Mouse (Mus musculus) forebrain, embryonic 14.5 days (tissue): Measurements from ENCODE around the gene Nup107. TPM values are rescaled to one million over a fixed set of nuclear protein-coding genes. Genes with fewer than 3 reads are reported as not detected.
"Not testable (repeated sequence)": the region's sequence is repeated elsewhere in the genome, so short reads cannot be mapped to it uniquely, and the experiment has no call there.

ENCODE experiments used
- ATAC-seq: fragments of 200-750 bp; cut with Nextera tagmentation; 2 replicates; pipeline ENCODE4 v1.8.0; 2017; ENCODE audit warnings: mild to moderate bottlenecking, moderate library complexity
- DNase-seq: peaks from one replicate; pipeline ENCODE4 v3.0.0-alpha.2; 2015; ENCODE audit warnings: low spot score
- H3K27ac ChIP-seq: fragments of 300-500 bp; sonication (generic); 2 replicates; pipeline ENCODE4 v1.5.1; 2014; ENCODE audit warnings: low read depth, mild to moderate bottlenecking, control low read depth, low read length, moderate library complexity
- H3K27me3 ChIP-seq: fragments of 300-500 bp; sonication (generic); replicated peaks from 2 replicates; pipeline ENCODE4 v1.6.1; 2014; ENCODE audit warnings: low read length, control low read depth, mixed read lengths; ENCODE audit not compliant: control insufficient read depth, insufficient read depth
- H3K36me3 ChIP-seq: fragments of 300-500 bp; sonication (generic); 2 replicates; pipeline ENCODE4 v1.6.1; 2014; ENCODE audit warnings: low read length, control low read depth; ENCODE audit not compliant: control insufficient read depth, insufficient read depth
- H3K4me1 ChIP-seq: fragments of 300-500 bp; sonication (generic); 2 replicates; pipeline ENCODE4 v1.6.1; 2014; ENCODE audit warnings: antibody characterized with exemption, low read length, control low read depth; ENCODE audit not compliant: control insufficient read depth, insufficient read depth
- H3K4me2 ChIP-seq: fragments of 300-500 bp; sonication (generic); 2 replicates; pipeline ENCODE4 v1.6.1; 2014; ENCODE audit warnings: mild to moderate bottlenecking, control low read depth, low read length
- H3K4me3 ChIP-seq: fragments of 300-500 bp; sonication (generic); 2 replicates; pipeline ENCODE4 v1.5.1; 2014; ENCODE audit warnings: low read depth, low read length, control low read depth
- H3K9ac ChIP-seq: fragments of 300-500 bp; sonication (generic); 2 replicates; pipeline ENCODE4 v1.6.1; 2014; ENCODE audit warnings: mild to moderate bottlenecking, low read length, control low read depth, moderate library complexity
- H3K9me3 ChIP-seq: fragments of 300-500 bp; sonication (generic); replicated peaks from 2 replicates; pipeline ENCODE4 v1.6.1; 2016; ENCODE audit warnings: low read length, control low read depth, mixed read lengths; ENCODE audit not compliant: control insufficient read depth
- WGBS: fragments of 180-500 bp; shearing (Covaris S2); extraction: QIAGEN DNeasy Blood & Tissue Kit; methylation state at CpG from one replicate; pipeline ENCODE4 v1.1.7; 2014; 5-methylcytosine and 5-hydroxymethylcytosine counted together
- polyA plus RNA-seq: library from polyadenylated mRNA; unstranded; fragments of >200 nt; fragmentation: Nextera tagmentation; extraction: Ambion mirVana; gene quantifications from 2 replicates; pipeline ENCODE4 v1.2.1, GENCODE M21; 2014

Gene Nup107
- polyA plus RNA-seq, 1 experiment from 2014 or later = 68.7 TPM

DNA sequence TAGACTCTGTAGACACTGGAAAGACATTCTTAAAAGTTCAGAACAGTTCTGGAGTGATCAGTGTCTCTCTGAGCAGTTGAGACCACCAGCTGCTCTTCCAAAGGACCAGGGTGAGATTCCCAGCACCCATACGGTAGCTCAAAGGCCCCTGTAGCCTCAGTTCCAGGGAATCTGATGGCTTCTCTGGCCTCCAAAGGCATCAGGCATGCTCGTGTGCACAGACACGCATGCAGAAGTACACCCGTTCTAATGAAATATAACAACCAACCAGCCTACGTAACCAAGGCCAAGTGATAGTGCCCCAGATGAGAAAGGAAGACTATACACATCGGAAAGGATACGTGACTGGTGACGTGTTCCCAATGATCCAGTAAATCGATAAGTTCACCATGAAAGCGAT, 52.3 kb downstream of the Nup107 start:
- H3K36me3 ChIP-seq = peaks cover 64% of the 10 kb centered on the region
- no peak for ATAC-seq
- no peak overlapping the region for H3K4me3 ChIP-seq
- no peak overlapping the region for H3K27ac ChIP-seq
- DNase-seq = no peak
- WGBS = 98% methylated on average over 10 of the region's 10 CpGs
- H3K9ac ChIP-seq = no peak overlapping the region
- no peaks in the 10 kb centered on the region for H3K9me3 ChIP-seq
- H3K27me3 ChIP-seq = no peaks in the 10 kb centered on the region
- H3K4me2 ChIP-seq = no peak overlapping the region
- peaks cover 14% of the 10 kb centered on the region for H3K4me1 ChIP-seq

GRCm38 (mm10) chr10:117739648-117739948, 52.9 kb downstream of the Nup107 start:
- Histone ChIP-seq H3K4me2 (no peak overlapping the region), H3K4me1 (peaks cover 9% of the 10 kb centered on the region; the same call in 1 of the 2 replicates), H3K27ac (no peak overlapping the region), H3K27me3 (no peaks in the 10 kb centered on the region), H3K9ac (no peak overlapping the region), H3K36me3 (peaks cover 64% of the 10 kb centered on the region), H3K9me3 (no peaks in the 10 kb centered on the region), H3K4me3 (no peak overlapping the region)
- ATAC-seq (no peak), DNase-seq (no peak)
- WGBS = 96% methylated on average over 6 of the region's 6 CpGs

DNA sequence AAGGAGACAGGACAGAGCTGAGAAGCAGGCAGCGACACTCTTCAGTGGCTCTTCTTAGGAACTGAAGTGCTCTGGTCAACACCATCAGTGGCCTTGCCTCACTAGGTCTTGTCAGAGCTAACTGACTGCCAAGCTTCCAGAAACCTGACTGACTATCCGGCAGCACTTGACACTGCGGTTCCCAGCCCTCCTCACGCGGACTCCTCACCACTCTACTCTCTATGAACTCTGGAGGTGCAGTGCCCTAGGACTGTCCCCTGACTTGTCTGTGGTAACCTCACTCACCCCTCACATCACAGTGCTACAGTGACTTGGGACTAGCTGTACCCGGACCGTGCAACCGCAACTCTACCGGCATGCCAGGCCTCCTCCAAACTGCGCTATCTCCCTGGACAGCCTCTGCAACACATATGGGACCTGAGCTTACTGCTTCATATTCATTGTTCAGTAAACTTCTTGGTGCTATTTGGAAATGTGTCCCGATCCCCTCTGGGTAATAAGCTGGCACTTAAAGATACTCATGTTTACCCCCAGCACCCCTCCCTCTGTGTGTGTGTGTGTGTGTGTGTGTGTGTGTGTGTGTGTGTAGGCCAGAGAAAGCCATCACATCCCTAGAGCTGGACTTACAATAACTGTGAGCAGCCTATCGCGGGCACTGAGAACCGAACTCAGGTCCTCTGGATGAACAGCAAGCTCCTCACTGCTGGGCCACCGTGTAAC, 53.4 kb downstream of the Nup107 start:
- Histone ChIP-seq H3K4me3 (no peak overlapping the region), H3K36me3 (peaks cover 64% of the 10 kb centered on the region)
- WGBS = 93% methylated on average over 15 of the region's 15 CpGs

DNA sequence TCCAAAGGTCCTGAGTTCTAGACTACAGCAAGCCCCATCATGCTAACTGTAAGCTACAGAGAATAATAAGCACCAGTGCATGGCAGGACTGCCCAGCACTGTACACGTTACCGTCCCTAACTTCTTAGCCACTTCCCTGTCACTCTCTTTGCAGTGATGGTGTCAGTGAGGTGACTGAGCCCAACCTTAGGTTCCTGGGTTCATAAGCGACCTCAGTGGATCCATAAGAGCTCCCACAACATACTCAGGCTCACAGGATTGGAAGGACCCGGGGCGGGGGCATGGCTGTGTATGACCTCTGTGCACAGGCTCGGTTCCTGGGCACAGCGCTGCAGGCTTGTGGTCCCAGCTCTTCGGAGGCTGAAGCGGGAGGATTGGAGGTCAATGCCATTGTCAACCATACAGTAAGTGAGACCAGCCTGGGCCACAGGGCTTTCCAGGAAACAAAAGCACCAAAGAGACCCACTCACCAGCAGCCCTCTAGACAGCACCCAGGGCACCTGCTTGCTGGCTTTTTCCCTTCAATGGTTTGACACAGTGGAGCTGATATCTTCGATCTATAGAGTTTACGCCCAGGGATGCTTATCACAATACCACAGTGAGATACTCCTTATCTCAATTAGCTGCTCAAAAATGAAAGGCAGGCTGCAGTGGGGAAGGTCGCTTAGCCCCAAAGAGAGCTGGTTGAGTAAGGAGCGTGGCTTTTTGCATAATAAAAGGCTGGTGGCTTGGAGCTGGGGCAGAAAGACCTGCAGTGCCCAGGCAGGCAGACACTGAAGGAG, 54.2 kb downstream of the Nup107 start:
- no peak for DNase-seq
- Histone ChIP-seq H3K36me3 (peaks cover 64% of the 10 kb centered on the region), H3K27ac (no peak overlapping the region), H3K4me2 (no peak overlapping the region), H3K9ac (no peak overlapping the region), H3K27me3 (no peaks in the 10 kb centered on the region), H3K4me1 (no peaks in the 10 kb centered on the region), H3K4me3 (no peak overlapping the region), H3K9me3 (no peaks in the 10 kb centered on the region)
- 76% methylated on average over 13 of the region's 13 CpGs for WGBS
- no peak for ATAC-seq

More for the DNA sequence above, 53.4 kb downstream of the Nup107 start:
- H3K4me2 ChIP-seq = no peak overlapping the region
- ATAC-seq = no peak
- no peak for DNase-seq
- no peaks in the 10 kb centered on the region for H3K27me3 ChIP-seq
- no peaks in the 10 kb centered on the region for H3K9me3 ChIP-seq
- H3K27ac ChIP-seq = no peak overlapping the region
- H3K9ac ChIP-seq = no peak overlapping the region
- peaks cover 4% of the 10 kb centered on the region; the same call in 1 of the 2 replicates for H3K4me1 ChIP-seq

- ATAC-seq, H3K4me3 ChIP-seq, H3K9ac ChIP-seq, H3K9me3 ChIP-seq, H3K27me3 ChIP-seq, DNase-seq, H3K27ac ChIP-seq, H3K4me1 ChIP-seq, H3K4me2 ChIP-seq: not testable (repeated sequence)
- 93% methylated on average over 8 of the region's 8 CpGs for WGBS
- H3K36me3 ChIP-seq = peaks cover 67% of the 10 kb centered on the region
These were observed 55.0 kb downstream of the Nup107 start for GRCm38 (mm10) chr10:117737498-117737897.

- no peak overlapping the region for H3K27ac ChIP-seq
- H3K4me3 ChIP-seq = no peak overlapping the region
- no peaks in the 10 kb centered on the region for H3K4me1 ChIP-seq
- DNase-seq (no peak), ATAC-seq (no peak)
- peaks cover 63% of the 10 kb centered on the region for H3K36me3 ChIP-seq
- 83% methylated on average over 4 of the region's 4 CpGs for WGBS
- H3K27me3 ChIP-seq = no peaks in the 10 kb centered on the region
- H3K4me2 ChIP-seq = no peak overlapping the region
- no peaks in the 10 kb centered on the region for H3K9me3 ChIP-seq
- no peak overlapping the region for H3K9ac ChIP-seq
These were observed 55.4 kb downstream of the Nup107 start for GRCm38 (mm10) chr10:117737075-117737474.

GRCm38 (mm10) chr10:117736573-117736972, 55.9 kb downstream of the Nup107 start:
- H3K36me3 ChIP-seq = peaks cover 59% of the 10 kb centered on the region
- no peak overlapping the region for H3K4me2 ChIP-seq
- 92% methylated on average over 5 of the region's 5 CpGs for WGBS
- no peak for ATAC-seq
- no peaks in the 10 kb centered on the region for H3K4me1 ChIP-seq
- no peak overlapping the region for H3K9ac ChIP-seq
- H3K9me3 ChIP-seq = no peaks in the 10 kb centered on the region
- no peaks in the 10 kb centered on the region for H3K27me3 ChIP-seq
- no peak for DNase-seq
- H3K27ac ChIP-seq = no peak overlapping the region
- no peak overlapping the region for H3K4me3 ChIP-seq

DNA sequence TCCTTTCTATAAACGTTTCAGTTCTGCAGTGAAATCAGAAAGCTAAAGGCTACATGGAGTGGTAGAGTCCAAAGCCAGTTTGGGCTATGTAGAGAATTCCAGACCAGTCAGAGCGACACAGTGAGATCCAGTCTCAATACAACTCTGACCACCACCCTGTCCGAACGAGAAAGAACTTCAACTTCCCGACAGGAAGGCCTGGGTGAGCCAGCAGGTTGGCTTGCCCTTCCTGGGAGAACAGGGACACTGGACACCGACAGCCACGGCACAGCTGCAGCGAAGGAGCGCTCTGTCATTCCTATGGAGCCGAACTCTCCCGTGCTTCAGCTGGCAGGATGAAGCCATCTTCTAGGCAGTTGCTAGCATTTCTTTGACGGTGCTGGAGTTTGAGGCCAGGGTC, 57.1 kb downstream of the Nup107 start:
- not testable (repeated sequence) for DNase-seq, H3K4me1 ChIP-seq, H3K27ac ChIP-seq, H3K27me3 ChIP-seq, H3K4me2 ChIP-seq, H3K9ac ChIP-seq, H3K9me3 ChIP-seq, H3K4me3 ChIP-seq, ATAC-seq
- H3K36me3 ChIP-seq = peaks cover 48% of the 10 kb centered on the region
- 93% methylated on average over 11 of the region's 12 CpGs for WGBS
